Mouse (Mus musculus) left cerebral cortex, postnatal 25 days (tissue): ENCODE measurements at regions not wholly inside any gene's neighbourhood (a gene's known extent, or its start where the extent isn't known, plus 50 kb on each side); places are given as distances from the start of the nearest gene placed in this dataset.

Experiments
- DNase-seq, 2 experiments: peaks; one replicate each; pipeline ENCODE4 v3.0.0; 2022; ENCODE audit warnings: low spot score in 2 of 2, mixed read lengths in 1 of 2
- intact Hi-C: fragments of 180-260 bp; cut with DNase I; formaldehyde crosslinking; loops from one replicate; pipeline ENCODE4 v1.15.1; 2025

- DNase-seq: no peak
- intact Hi-C loops: no loop called here
These were observed 214.5 kb upstream of the Acvr2a start for GRCm38 (mm10) chr2:48599367-48599766.

GRCm38 (mm10) chr2:48601855-48602254 lies 212.1 kb upstream of the Acvr2a start:
- intact Hi-C loops: no loop called here
- DNase-seq: no peak

- DNase-seq: no peak
- intact Hi-C loops: no loop called here
These were observed 204.4 kb upstream of the Acvr2a start for GRCm38 (mm10) chr2:48609466-48609865.

DNA sequence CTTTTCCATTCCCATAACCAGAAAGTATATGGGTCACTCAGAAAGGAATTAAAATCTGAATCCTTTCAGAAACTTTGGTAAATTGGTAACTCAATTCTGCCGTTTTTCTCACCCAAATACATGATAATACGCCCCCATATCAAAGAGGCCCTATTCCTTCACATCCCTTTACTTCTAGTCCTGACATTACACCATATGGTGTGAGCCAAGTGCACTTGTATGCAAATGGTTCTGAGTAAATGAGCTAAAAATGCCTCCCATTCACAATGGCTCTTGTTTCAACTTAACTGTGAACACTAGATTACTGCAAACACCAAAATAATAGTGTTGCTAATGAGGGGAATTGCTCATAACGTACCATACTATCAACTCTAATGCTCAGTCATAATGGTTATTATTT lies 201.7 kb upstream of the Acvr2a start:
- no peak for DNase-seq
- intact Hi-C loops: no loop called here

GRCm38 (mm10) chr2:48617141-48617699 lies 196.7 kb upstream of the Acvr2a start:
- intact Hi-C loops: no loop called here

DNA sequence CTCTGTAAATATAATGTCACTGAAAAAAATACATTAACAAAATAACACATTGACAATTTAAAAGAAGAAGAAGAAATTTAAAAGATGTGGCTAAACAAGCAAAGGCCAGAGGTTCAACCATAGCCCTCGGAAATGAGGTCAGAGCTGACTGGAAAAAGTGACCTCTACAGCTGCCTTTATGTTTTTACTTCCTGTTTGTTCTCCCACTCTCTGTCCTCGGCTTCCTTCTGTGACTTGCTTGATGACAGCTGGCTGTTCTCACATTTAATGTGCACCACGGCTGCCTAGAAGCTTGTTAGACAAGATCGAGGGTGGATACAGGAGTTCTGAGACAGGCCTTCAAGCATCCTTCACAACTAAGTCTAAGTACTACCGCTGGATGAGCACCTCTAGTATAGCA lies 194.9 kb upstream of the Acvr2a start:
- intact Hi-C loops: no loop called here
- no peak for DNase-seq

More at GRCm38 (mm10) chr2:48617141-48617699, 196.7 kb upstream of the Acvr2a start:
- no peak for DNase-seq

GRCm38 (mm10) chr2:48620815-48621214 lies 193.1 kb upstream of the Acvr2a start:
- no peak for DNase-seq
- intact Hi-C loops: loop anchor here (5.0 kb wide), 1 partner anchor 191 kb away; the partner anchor contains the start of gene Acvr2a

GRCm38 (mm10) chr2:48622316-48622715 lies 191.6 kb upstream of the Acvr2a start:
- DNase-seq: no peak
- intact Hi-C loops: loop anchor here (5.0 kb wide), 1 partner anchor 190 kb away; the partner anchor contains the start of gene Acvr2a

DNA sequence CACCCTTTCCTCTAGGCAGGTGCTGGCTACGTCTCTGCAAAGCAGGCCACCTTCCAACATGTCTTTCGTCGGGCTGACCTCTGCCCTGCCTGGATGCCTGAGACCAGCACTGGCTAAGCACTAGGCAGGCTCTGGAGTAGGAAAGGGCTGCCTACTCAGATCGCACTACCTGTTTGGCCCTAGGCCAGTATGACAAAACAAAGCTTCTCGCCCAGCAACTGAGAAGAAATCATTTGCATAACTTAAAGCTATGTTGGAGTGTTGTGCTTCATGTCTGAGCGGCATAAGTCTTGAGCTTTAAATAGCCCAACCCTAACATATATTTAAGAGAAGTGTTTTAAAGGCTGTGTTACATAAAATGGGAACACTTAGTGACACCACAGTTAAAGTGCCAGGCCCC lies 189.9 kb upstream of the Acvr2a start:
- peak; percentile 39 to 81 for DNase-seq
- intact Hi-C loops: loop anchor here (5.0 kb wide), 1 partner anchor 188 kb away; the partner anchor contains the start of gene Acvr2a

DNA sequence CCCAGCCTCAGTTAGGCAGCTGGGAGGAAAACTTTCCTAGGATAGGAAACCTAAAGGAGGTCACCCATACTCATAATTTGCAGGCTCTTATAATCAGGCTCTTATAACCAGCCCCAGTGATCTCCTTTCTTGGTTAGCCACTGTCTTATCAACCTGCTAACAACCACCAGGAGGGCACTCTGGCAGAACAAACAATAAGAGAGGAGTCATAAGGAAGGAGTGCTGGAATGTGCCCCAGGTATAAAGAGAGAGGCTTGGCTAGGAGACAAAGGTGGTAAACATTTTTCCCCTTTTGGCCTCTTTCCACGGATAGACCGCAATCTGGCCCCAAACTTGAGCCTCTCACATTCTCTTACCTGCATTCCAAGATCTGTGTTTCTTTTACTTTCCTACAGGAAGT lies 189.4 kb upstream of the Acvr2a start:
- intact Hi-C loops: loop anchor here (5.0 kb wide), 1 partner anchor 188 kb away; the partner anchor contains the start of gene Acvr2a
- DNase-seq: no peak

DNA sequence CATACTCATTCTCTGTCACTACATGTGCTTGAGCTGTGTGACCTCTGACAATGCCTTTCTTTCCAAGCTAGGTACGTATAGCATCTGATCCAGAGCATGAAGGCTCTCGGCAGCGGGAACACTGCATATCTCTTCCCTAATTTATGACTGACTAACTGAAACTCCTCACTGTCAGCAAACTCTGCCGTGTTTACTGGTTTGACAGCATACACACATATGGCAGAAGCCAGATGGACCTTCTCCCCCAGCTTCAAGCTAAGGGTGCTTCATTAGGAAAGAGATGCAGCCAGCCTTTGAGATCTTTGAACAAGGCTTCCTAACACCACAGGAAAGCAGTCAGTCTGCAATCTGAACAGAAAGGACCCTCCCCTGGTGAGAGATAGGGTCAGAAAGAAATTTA lies 186.9 kb upstream of the Acvr2a start:
- intact Hi-C loops: no loop called here
- no peak for DNase-seq

DNA sequence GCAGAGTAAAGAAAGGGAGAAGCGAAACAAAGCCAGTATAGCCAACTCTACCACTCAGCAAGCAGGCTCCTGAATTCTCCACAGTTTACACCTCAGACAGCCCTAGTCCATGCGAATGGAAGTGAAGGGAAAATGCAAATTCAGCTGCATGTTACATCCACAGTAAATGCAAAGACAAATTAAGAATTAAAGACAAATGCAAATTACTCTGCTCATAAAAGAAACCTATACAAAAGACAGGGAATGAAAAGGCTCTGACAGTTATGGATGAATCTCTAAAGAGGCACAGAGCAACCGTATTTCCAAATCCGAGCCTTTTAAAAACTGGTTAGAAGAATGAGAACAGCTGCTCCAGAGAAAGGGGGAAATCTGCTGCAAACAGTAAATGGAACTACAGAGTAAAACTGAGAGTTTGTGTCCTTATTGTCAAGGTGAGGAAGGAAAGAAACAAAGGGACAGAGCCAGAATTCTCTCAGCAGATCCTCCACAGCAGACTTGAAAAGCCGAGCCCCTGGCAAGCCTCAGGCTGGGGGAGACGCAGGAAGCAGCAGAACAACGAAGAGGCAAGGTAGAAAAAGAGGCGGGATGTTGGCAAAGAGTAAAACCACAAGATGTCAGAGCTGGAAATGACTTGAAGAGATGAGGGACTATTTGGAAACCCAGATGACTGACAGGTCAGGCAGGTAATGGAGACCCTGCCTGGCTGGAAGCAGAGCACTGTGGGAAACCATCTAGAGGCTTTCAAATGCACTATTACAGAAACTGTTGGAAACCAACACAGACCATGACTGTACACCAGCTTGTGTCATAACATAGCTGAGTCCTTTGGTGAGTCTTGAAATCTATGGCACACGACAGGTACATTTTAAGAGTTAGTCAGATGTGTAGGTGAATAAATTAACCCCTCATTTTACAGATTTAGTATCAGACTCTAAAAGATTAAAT lies 184.5 kb upstream of the Acvr2a start:
- no peak for DNase-seq
- intact Hi-C loops: no loop called here

GRCm38 (mm10) chr2:48634456-48635174 lies 179.3 kb upstream of the Acvr2a start:
- intact Hi-C loops: no loop called here
- DNase-seq: no peak

GRCm38 (mm10) chr2:48636108-48636507 lies 177.8 kb upstream of the Acvr2a start:
- DNase-seq: no peak
- intact Hi-C loops: no loop called here

DNA sequence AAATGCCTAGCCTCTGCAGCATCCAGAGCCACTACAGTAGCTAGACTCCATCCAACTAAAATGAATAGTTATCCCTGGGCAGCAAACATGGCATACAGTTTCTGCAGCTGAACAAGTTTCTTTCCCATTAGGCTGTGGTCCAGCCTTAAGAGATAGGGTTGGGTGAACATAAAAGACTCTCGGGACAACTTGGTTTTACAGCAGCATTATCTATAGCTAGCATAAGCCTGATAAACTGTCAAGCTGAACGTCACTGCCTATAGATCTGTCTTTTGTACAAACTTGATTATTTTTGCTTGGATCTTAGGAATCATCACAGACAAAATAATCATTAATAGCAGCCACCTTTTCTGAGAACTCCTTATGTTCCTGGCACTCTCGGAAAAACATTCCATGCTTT lies 169.8 kb upstream of the Acvr2a start:
- intact Hi-C loops: no loop called here

GRCm38 (mm10) chr2:48650281-48650680 lies 163.6 kb upstream of the Acvr2a start:
- intact Hi-C loops: no loop called here
- DNase-seq: peak; percentile 21 to 48

More for the DNA sequence above, 169.8 kb upstream of the Acvr2a start:
- no peak for DNase-seq

- no peak for DNase-seq
- intact Hi-C loops: no loop called here
These were observed 152.7 kb upstream of the Acvr2a start for GRCm38 (mm10) chr2:48661222-48661621.

GRCm38 (mm10) chr2:48665103-48665502 lies 148.8 kb upstream of the Acvr2a start:
- intact Hi-C loops: no loop called here
- no peak for DNase-seq

GRCm38 (mm10) chr2:48689098-48689497 lies 124.8 kb upstream of the Acvr2a start:
- DNase-seq: no peak
- intact Hi-C loops: no loop called here

DNA sequence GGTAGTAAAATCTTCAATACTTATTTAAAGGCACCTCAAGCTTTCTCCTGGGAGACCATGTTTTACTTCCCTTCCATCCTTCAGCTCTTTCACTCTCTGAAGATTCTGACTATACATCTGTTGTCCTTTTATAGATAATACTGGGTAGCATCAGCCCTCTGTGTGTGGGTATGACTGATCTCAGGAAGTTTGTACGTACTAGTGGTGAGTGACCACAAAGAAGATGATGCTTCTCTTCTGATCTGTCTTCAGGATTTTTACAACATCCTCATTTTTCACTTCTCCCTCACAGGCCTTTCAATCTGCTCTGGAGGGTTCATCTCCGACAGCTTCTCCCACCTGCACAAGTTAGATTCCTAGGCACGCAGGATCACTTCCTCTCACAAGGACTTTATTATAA lies 119.4 kb upstream of the Acvr2a start:
- intact Hi-C loops: no loop called here
- DNase-seq: no peak
